Mouse (Mus musculus) cerebellum, postnatal 25 days (tissue): Measurements from ENCODE around the gene Fam222a.

Experiments used
- DNase-seq, 2 experiments: peaks; one replicate each; pipeline ENCODE4 v3.0.0; 2021; ENCODE audit warnings: mixed read lengths in 2 of 2

Fam222a gene

GRCm38 (mm10) chr5:114584293-114585104 is 16.7 kb downstream of the Fam222a start:
- peak in 1 of 2 experiments; percentile 4 for DNase-seq

GRCm38 (mm10) chr5:114585682-114586081 is 17.9 kb downstream of the Fam222a start:
- DNase-seq: no peak

GRCm38 (mm10) chr5:114587908-114588307 is 20.1 kb downstream of the Fam222a start:
- DNase-seq: no peak

GRCm38 (mm10) chr5:114588416-114588815 is 20.6 kb downstream of the Fam222a start:
- DNase-seq: no peak

GRCm38 (mm10) chr5:114589026-114589425 is 21.2 kb downstream of the Fam222a start:
- DNase-seq: no peak

GRCm38 (mm10) chr5:114589454-114589853 is 21.6 kb downstream of the Fam222a start:
- no peak for DNase-seq

GRCm38 (mm10) chr5:114590043-114590913 is 22.5 kb downstream of the Fam222a start:
- no peak for DNase-seq

GRCm38 (mm10) chr5:114591151-114591561 is 23.3 kb downstream of the Fam222a start:
- peak in 1 of 2 experiments; percentile 42 for DNase-seq

GRCm38 (mm10) chr5:114592463-114593160 is 24.8 kb downstream of the Fam222a start:
- no peak for DNase-seq

GRCm38 (mm10) chr5:114593161-114593821 is 25.5 kb downstream of the Fam222a start:
- DNase-seq: no peak

GRCm38 (mm10) chr5:114593949-114594348 is 26.1 kb downstream of the Fam222a start:
- no peak for DNase-seq

GRCm38 (mm10) chr5:114594741-114595241 is 27.0 kb downstream of the Fam222a start:
- DNase-seq: no peak

- DNase-seq: no peak
Observed at GRCm38 (mm10) chr5:114596604-114597003, 28.8 kb downstream of the Fam222a start.

GRCm38 (mm10) chr5:114597222-114597621 is 29.4 kb downstream of the Fam222a start:
- no peak for DNase-seq

GRCm38 (mm10) chr5:114597652-114598051 is 29.8 kb downstream of the Fam222a start:
- no peak for DNase-seq

GRCm38 (mm10) chr5:114602012-114602411 is 34.2 kb downstream of the Fam222a start:
- no peak for DNase-seq

- DNase-seq: no peak
Observed at GRCm38 (mm10) chr5:114603975-114604374, 36.2 kb downstream of the Fam222a start.

- DNase-seq: no peak
Observed at GRCm38 (mm10) chr5:114604781-114605290, 37.0 kb downstream of the Fam222a start.

GRCm38 (mm10) chr5:114605981-114606380 is 38.2 kb downstream of the Fam222a start:
- DNase-seq: no peak

- DNase-seq: peak; percentile 85 to 92
Observed at GRCm38 (mm10) chr5:114607651-114608050, 39.8 kb downstream of the Fam222a start.

- DNase-seq: peak; percentile 82 to 92
Observed at GRCm38 (mm10) chr5:114608516-114608915, 40.7 kb downstream of the Fam222a start.

- no peak for DNase-seq
Observed at GRCm38 (mm10) chr5:114611256-114611655, 43.4 kb downstream of the Fam222a start.
